Mouse (Mus musculus) limb, embryonic 14.5 days (tissue): ENCODE measurements around the gene Hs6st3. TPM values are rescaled to one million over a fixed set of nuclear protein-coding genes. Genes with fewer than 3 reads are reported as not detected.

Source experiments
- ATAC-seq: fragments of 200-750 bp; cut with Nextera tagmentation; 2 replicates; pipeline ENCODE4 v1.8.0; 2017; ENCODE audit warnings: low read depth, moderate number of reproducible peaks, moderate TSS enrichment; ENCODE audit not compliant: low FRiP score
- DNase-seq: peaks from one replicate; pipeline ENCODE4 v3.0.0-alpha.2; 2015; ENCODE audit warnings: low spot score
- H3K27ac ChIP-seq: fragments of 300-500 bp; sonication (generic); replicated peaks from 2 replicates; pipeline ENCODE4 v1.5.1; 2014; ENCODE audit warnings: low read depth, mild to moderate bottlenecking, low read length, moderate library complexity, mixed read lengths
- H3K27me3 ChIP-seq: fragments of 300-500 bp; sonication (generic); 2 replicates; pipeline ENCODE4 v1.6.1; 2014; ENCODE audit warnings: low read length, mixed read lengths; ENCODE audit not compliant: control insufficient read depth, insufficient read depth
- H3K36me3 ChIP-seq: fragments of 300-500 bp; sonication (generic); 2 replicates; pipeline ENCODE4 v1.6.1; 2014; ENCODE audit warnings: mild to moderate bottlenecking, low read length, moderate library complexity, mixed read lengths; ENCODE audit not compliant: control insufficient read depth, insufficient read depth
- H3K4me1 ChIP-seq: fragments of 300-500 bp; sonication (generic); 2 replicates; pipeline ENCODE4 v1.6.1; 2014; ENCODE audit warnings: antibody characterized with exemption, low read length, mixed read lengths; ENCODE audit not compliant: control insufficient read depth, insufficient read depth
- H3K4me2 ChIP-seq: fragments of 300-500 bp; sonication (generic); replicated peaks from 2 replicates; pipeline ENCODE4 v1.6.1; 2014; ENCODE audit warnings: low read depth, mild to moderate bottlenecking, low read length, moderate library complexity; ENCODE audit not compliant: severe bottlenecking
- H3K4me3 ChIP-seq: fragments of 300-500 bp; sonication (generic); replicated peaks from 2 replicates; pipeline ENCODE4 v1.5.1; 2014; ENCODE audit warnings: low read length
- H3K9ac ChIP-seq: fragments of 300-500 bp; sonication (generic); 2 replicates; pipeline ENCODE4 v1.6.1; 2014; ENCODE audit warnings: mild to moderate bottlenecking, low read depth, low read length, moderate library complexity; ENCODE audit not compliant: severe bottlenecking
- H3K9me3 ChIP-seq: fragments of 300-500 bp; sonication (generic); 2 replicates; pipeline ENCODE4 v1.6.1; 2016; ENCODE audit warnings: low read length; ENCODE audit not compliant: control insufficient read depth
- POLR2A ChIP-seq: fragments of 200-500 bp; IDR thresholded peaks from 2 replicates; pipeline ENCODE4 v1.8.0; 2012; ENCODE audit warnings: inconsistent platforms, mild to moderate bottlenecking, moderate library complexity, borderline replicate concordance; ENCODE audit not compliant: insufficient read depth, insufficient read length; ENCODE audit errors: extremely low read depth
- WGBS: fragments of 180-500 bp; shearing (Covaris S2); extraction: QIAGEN DNeasy Blood & Tissue Kit; methylation state at CpG from one replicate; pipeline ENCODE4 v1.1.7; 2014; 5-methylcytosine and 5-hydroxymethylcytosine counted together
- polyA plus RNA-seq, 2 experiments: library from polyadenylated mRNA; depleted of rRNA in 1 of 2; stranded (reverse) in 1 of 2; unstranded in 1 of 2; fragments of >200 nt; fragmentation: Nextera tagmentation in 1 of 2; extraction: Ambion mirVana in 1 of 2; gene quantifications; 2 replicates each; pipeline versions ENCODE4 v1.2.1 to v1.2.3; 2012 to 2014

Hs6st3 gene
- polyA plus RNA-seq, 2 experiments: 0.43 to 0.89 TPM

DNA sequence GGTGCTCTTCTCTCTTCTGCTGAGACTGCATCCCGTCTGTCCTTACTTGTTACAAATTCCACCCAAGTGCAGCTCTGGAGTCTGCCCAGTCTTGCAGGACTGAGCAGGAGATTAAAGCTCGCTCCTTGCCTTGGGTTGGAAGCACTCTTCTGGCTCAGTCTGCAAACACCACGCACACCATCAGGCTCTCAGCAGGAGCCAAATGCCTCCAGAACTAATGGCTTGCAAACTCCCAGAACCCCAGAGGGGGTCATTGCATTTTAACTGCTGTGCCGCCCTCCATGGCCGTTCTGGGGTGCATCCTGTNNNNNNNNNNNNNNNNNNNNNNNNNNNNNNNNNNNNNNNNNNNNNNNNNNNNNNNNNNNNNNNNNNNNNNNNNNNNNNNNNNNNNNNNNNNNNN is 714.0 kb downstream of the Hs6st3 start:
- H3K4me3 ChIP-seq: no peak overlapping the region
- no peak overlapping the region; the same call in 1 of the 2 replicates for H3K27ac ChIP-seq
- no peak overlapping the region for H3K9ac ChIP-seq
- H3K4me2 ChIP-seq: peak overlapping the region; percentile 37
- ATAC-seq: peak; percentile 75
- H3K27me3 ChIP-seq: no peaks in the 10 kb centered on the region
- peaks cover 7% of the 10 kb centered on the region for H3K4me1 ChIP-seq
- H3K36me3 ChIP-seq: no peaks in the 10 kb centered on the region
- peak; percentile 32 for DNase-seq
- TF ChIP-seq POLR2A: no peak
- no peaks in the 10 kb centered on the region for H3K9me3 ChIP-seq
- 3% methylated on average over 5 of the region's 5 CpGs for WGBS

- Histone ChIP-seq H3K27me3 (no peaks in the 10 kb centered on the region), H3K36me3 (no peaks in the 10 kb centered on the region), H3K4me1 (no peaks in the 10 kb centered on the region), H3K4me3 (no peak overlapping the region), H3K27ac (no peak overlapping the region), H3K9me3 (no peaks in the 10 kb centered on the region), H3K9ac (no peak overlapping the region), H3K4me2 (no peak overlapping the region)
- ATAC-seq: no peak
- no peak for TF ChIP-seq POLR2A
- 72% methylated on average over 23 of the region's 23 CpGs for WGBS
- DNase-seq: no peak
Measured at GRCm38 (mm10) chr14:119857338-119858291, 719.5 kb downstream of the Hs6st3 start.

DNA sequence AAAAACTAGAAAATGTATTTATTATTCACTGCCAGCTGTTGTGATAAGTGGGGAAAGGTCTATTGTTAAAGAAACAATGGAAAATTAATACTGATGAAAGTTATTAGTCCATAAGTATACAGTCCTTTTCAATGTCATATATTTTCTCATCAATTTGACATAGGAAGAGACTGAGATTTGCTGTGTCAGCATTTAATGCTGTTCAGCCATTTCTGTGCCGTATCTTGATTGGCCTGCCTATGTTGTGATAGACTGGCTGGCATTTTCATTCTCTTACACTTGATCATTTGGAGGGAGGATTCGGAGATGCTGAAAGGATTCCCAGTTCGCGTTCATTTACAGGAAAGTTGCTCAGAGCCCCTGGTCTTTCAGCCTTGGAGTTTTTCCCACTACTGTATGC is 735.5 kb downstream of the Hs6st3 start:
- H3K36me3 ChIP-seq: no peaks in the 10 kb centered on the region
- no peak overlapping the region for H3K4me2 ChIP-seq
- no peak overlapping the region for H3K27ac ChIP-seq
- no peaks in the 10 kb centered on the region for H3K9me3 ChIP-seq
- TF ChIP-seq POLR2A: no peak
- no peaks in the 10 kb centered on the region for H3K27me3 ChIP-seq
- DNase-seq (no peak), ATAC-seq (no peak)
- H3K4me3 ChIP-seq: no peak overlapping the region
- WGBS: 94% methylated on average over 4 of the region's 4 CpGs
- no peak overlapping the region for H3K9ac ChIP-seq
- no peaks in the 10 kb centered on the region for H3K4me1 ChIP-seq

DNA sequence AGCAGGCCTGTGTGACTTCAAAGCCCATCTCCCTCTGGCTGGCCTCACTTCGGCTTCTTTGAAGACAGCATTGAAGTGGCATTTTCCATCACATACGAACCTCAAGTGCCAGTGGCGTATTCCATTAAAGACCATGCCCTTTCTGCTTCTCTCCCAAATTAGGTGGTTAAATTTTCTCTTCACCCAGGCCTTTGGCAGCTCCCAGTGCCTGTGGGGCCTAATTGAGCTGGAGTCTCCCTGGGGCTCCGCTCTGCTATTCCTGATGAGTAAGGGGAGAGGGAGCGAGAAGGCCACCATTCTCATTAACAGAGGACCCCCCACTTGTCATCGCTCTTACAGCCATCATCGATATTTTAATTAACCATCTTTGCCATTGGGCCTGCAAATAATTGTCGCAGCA is 754.8 kb downstream of the Hs6st3 start:
- H3K4me2 ChIP-seq: no peak overlapping the region
- 70% methylated on average over 8 of the region's 8 CpGs for WGBS
- no peaks in the 10 kb centered on the region for H3K36me3 ChIP-seq
- TF ChIP-seq POLR2A: no peak
- no peak overlapping the region for H3K9ac ChIP-seq
- H3K4me1 ChIP-seq: no peaks in the 10 kb centered on the region
- no peak for ATAC-seq
- no peak for DNase-seq
- no peak overlapping the region for H3K4me3 ChIP-seq
- H3K27me3 ChIP-seq: no peaks in the 10 kb centered on the region
- H3K9me3 ChIP-seq: no peaks in the 10 kb centered on the region
- H3K27ac ChIP-seq: no peak overlapping the region

DNA sequence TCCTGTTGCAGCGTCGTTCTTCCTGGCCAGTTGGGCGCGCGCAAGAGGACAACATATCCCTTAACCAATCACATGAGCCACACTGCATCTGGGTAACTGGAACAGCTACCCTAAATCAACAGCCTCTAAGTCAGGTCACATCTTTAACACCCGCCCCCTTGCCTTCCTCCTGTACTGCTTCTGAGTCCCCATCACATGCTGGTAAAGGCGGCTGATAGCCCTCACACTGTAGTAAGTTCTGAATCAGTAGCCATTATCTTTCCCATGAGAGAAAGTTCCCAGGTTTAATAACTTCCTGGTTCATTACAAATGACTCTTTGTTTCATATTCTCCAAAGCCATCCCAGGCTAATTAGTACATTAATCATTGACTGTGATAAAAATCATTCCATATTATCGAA is 757.0 kb downstream of the Hs6st3 start:
- H3K4me3 ChIP-seq: no peak overlapping the region
- no peaks in the 10 kb centered on the region for H3K36me3 ChIP-seq
- DNase-seq: no peak
- H3K9me3 ChIP-seq: no peaks in the 10 kb centered on the region
- no peaks in the 10 kb centered on the region for H3K4me1 ChIP-seq
- H3K9ac ChIP-seq: no peak overlapping the region
- no peaks in the 10 kb centered on the region for H3K27me3 ChIP-seq
- WGBS: 84% methylated on average over 8 of the region's 8 CpGs
- no peak overlapping the region for H3K4me2 ChIP-seq
- no peak for TF ChIP-seq POLR2A
- no peak overlapping the region for H3K27ac ChIP-seq
- no peak for ATAC-seq
